Mouse (Mus musculus): Measurements from ENCODE around the gene Sos2.

DNA sequence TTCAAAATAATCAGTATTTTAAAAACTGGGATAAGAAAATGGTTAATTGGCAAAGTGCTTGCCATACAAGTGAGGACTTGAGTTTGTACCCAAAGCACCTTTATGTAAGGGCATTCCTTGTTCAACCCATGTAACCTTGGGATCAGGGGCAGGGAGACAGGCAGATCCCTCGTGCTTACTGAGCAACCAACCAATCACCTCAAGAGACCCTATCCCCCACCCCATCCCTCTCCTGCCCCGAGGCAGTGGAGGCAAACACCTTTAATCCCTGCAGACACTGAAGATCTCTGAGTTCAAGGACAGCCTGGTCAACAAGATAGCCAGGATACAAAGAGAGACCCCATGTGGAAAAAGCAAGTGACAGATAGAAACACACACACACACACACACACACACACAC lies 41.7 kb upstream of the Sos2 start:
- TF ChIP-seq CTCF (IDR thresholded peaks at IDR 0.05; ENCODE audit: control insufficient read depth, insufficient read depth, insufficient replicate concordance, low read depth, low read length) (no peak), POLR2A (IDR thresholded peaks at IDR 0.05; ENCODE audit: control insufficient read depth, low read depth, low read length) (no peak)
